Mouse (Mus musculus): Measurements from ENCODE around the gene Foxp1. TPM values are rescaled to one million over a fixed set of nuclear protein-coding genes. Genes with fewer than 3 reads are reported as not detected.

Gene Foxp1
- polyA plus RNA-seq, 2 experiments: 101 to 166 TPM

- Histone ChIP-seq H3K27me3 (ENCODE audit: control insufficient read depth, insufficient read depth, low read length) (no peaks in the 10 kb centered on the region), H3K4me2 (replicated peaks; ENCODE audit: low read depth, low read length, severe bottlenecking) (no peak overlapping the region), H3K27ac (replicated peaks; ENCODE audit: low read depth, low read length) (no peak overlapping the region), H3K4me3 (replicated peaks; ENCODE audit: low read length) (no peak overlapping the region), H3K4me1 (ENCODE audit: control insufficient read depth, insufficient read depth, low read length) (0 out of 2 replicates have a peak, but pooled peaks cover 3% of the 10 kb centered on the region), H3K9me3 (ENCODE audit: control insufficient read depth, low read length) (no peaks in the 10 kb centered on the region), H3K36me3 (ENCODE audit: control insufficient read depth, insufficient read depth, low read length) (no peaks in the 10 kb centered on the region), H3K9ac (ENCODE audit: low read depth, low read length, severe bottlenecking) (no peak overlapping the region)
- ATAC-seq (ENCODE audit: low FRiP score, low read depth) (no peak), DNase-seq (ENCODE audit: low spot score) (no peak)
- WGBS: 63% methylated on average over 3 of the region's 3 CpGs
- TF ChIP-seq POLR2A (IDR thresholded peaks at IDR 0.05; ENCODE audit: borderline replicate concordance, extremely low read depth, insufficient read depth, insufficient read length): no peak
Observed at GRCm38 (mm10) chr6:99285026-99285425, 237.5 kb downstream of the Foxp1 start.

GRCm38 (mm10) chr6:99284019-99284418 lies 238.5 kb downstream of the Foxp1 start:
- no peak overlapping the region for H3K4me2 ChIP-seq (replicated peaks; ENCODE audit: low read depth, low read length, severe bottlenecking)
- TF ChIP-seq POLR2A (IDR thresholded peaks at IDR 0.05; ENCODE audit: borderline replicate concordance, extremely low read depth, insufficient read depth, insufficient read length): no peak
- no peaks in the 10 kb centered on the region for H3K36me3 ChIP-seq (ENCODE audit: control insufficient read depth, insufficient read depth, low read length)
- 77% methylated on average over 4 of the region's 4 CpGs for WGBS
- no peak overlapping the region for H3K9ac ChIP-seq (ENCODE audit: low read depth, low read length, severe bottlenecking)
- H3K27me3 ChIP-seq (ENCODE audit: control insufficient read depth, insufficient read depth, low read length): no peaks in the 10 kb centered on the region
- 0 out of 2 replicates have a peak, but pooled peaks cover 3% of the 10 kb centered on the region for H3K4me1 ChIP-seq (ENCODE audit: control insufficient read depth, insufficient read depth, low read length)
- DNase-seq (ENCODE audit: low spot score): no peak
- no peaks in the 10 kb centered on the region for H3K9me3 ChIP-seq (ENCODE audit: control insufficient read depth, low read length)
- H3K27ac ChIP-seq (replicated peaks; ENCODE audit: low read depth, low read length): no peak overlapping the region
- ATAC-seq (ENCODE audit: low FRiP score, low read depth): no peak
- no peak overlapping the region for H3K4me3 ChIP-seq (replicated peaks; ENCODE audit: low read length)

GRCm38 (mm10) chr6:99282866-99283657 lies 239.5 kb downstream of the Foxp1 start:
- WGBS: 92% methylated on average over 15 of the region's 15 CpGs
- no peak overlapping the region for H3K4me3 ChIP-seq (replicated peaks; ENCODE audit: low read length)
- 0 out of 2 replicates have a peak, but pooled peaks cover 3% of the 10 kb centered on the region for H3K4me1 ChIP-seq (ENCODE audit: control insufficient read depth, insufficient read depth, low read length)
- no peaks in the 10 kb centered on the region for H3K27me3 ChIP-seq (ENCODE audit: control insufficient read depth, insufficient read depth, low read length)
- DNase-seq (ENCODE audit: low spot score) (no peak), ATAC-seq (ENCODE audit: low FRiP score, low read depth) (no peak)
- H3K4me2 ChIP-seq (replicated peaks; ENCODE audit: low read depth, low read length, severe bottlenecking): no peak overlapping the region
- TF ChIP-seq POLR2A (IDR thresholded peaks at IDR 0.05; ENCODE audit: borderline replicate concordance, extremely low read depth, insufficient read depth, insufficient read length): no peak
- no peaks in the 10 kb centered on the region for H3K36me3 ChIP-seq (ENCODE audit: control insufficient read depth, insufficient read depth, low read length)
- no peak overlapping the region for H3K27ac ChIP-seq (replicated peaks; ENCODE audit: low read depth, low read length)
- no peaks in the 10 kb centered on the region for H3K9me3 ChIP-seq (ENCODE audit: control insufficient read depth, low read length)
- H3K9ac ChIP-seq (ENCODE audit: low read depth, low read length, severe bottlenecking): no peak overlapping the region

- 89% methylated on average over 9 of the region's 9 CpGs for WGBS
- peaks cover 7% of the 10 kb centered on the region for H3K4me1 ChIP-seq (ENCODE audit: control insufficient read depth, insufficient read depth, low read length)
- ATAC-seq (ENCODE audit: low FRiP score, low read depth): no peak
Observed at GRCm38 (mm10) chr6:99281433-99281832, 241.1 kb downstream of the Foxp1 start.

GRCm38 (mm10) chr6:99280619-99281018 lies 241.9 kb downstream of the Foxp1 start:
- no peak for TF ChIP-seq POLR2A (IDR thresholded peaks at IDR 0.05; ENCODE audit: borderline replicate concordance, extremely low read depth, insufficient read depth, insufficient read length)
- no peak for ATAC-seq (ENCODE audit: low FRiP score, low read depth)
- H3K27ac ChIP-seq (replicated peaks; ENCODE audit: low read depth, low read length): no peak overlapping the region
- no peaks in the 10 kb centered on the region for H3K27me3 ChIP-seq (ENCODE audit: control insufficient read depth, insufficient read depth, low read length)
- H3K9me3 ChIP-seq (ENCODE audit: control insufficient read depth, low read length): no peaks in the 10 kb centered on the region
- no peak overlapping the region for H3K4me2 ChIP-seq (replicated peaks; ENCODE audit: low read depth, low read length, severe bottlenecking)
- no peak for DNase-seq (ENCODE audit: low spot score)
- peaks cover 15% of the 10 kb centered on the region for H3K4me1 ChIP-seq (ENCODE audit: control insufficient read depth, insufficient read depth, low read length)
- H3K4me3 ChIP-seq (replicated peaks; ENCODE audit: low read length): no peak overlapping the region
- 73% methylated on average over 5 of the region's 5 CpGs for WGBS
- H3K36me3 ChIP-seq (ENCODE audit: control insufficient read depth, insufficient read depth, low read length): no peaks in the 10 kb centered on the region
- no peak overlapping the region for H3K9ac ChIP-seq (ENCODE audit: low read depth, low read length, severe bottlenecking)

More at GRCm38 (mm10) chr6:99281433-99281832, 241.1 kb downstream of the Foxp1 start:
- no peak overlapping the region for H3K4me3 ChIP-seq (replicated peaks; ENCODE audit: low read length)
- no peaks in the 10 kb centered on the region for H3K27me3 ChIP-seq (ENCODE audit: control insufficient read depth, insufficient read depth, low read length)
- H3K27ac ChIP-seq (replicated peaks; ENCODE audit: low read depth, low read length): no peak overlapping the region
- no peak for TF ChIP-seq POLR2A (IDR thresholded peaks at IDR 0.05; ENCODE audit: borderline replicate concordance, extremely low read depth, insufficient read depth, insufficient read length)
- H3K9me3 ChIP-seq (ENCODE audit: control insufficient read depth, low read length): no peaks in the 10 kb centered on the region
- no peak overlapping the region for H3K9ac ChIP-seq (ENCODE audit: low read depth, low read length, severe bottlenecking)
- H3K36me3 ChIP-seq (ENCODE audit: control insufficient read depth, insufficient read depth, low read length): no peaks in the 10 kb centered on the region
- no peak overlapping the region for H3K4me2 ChIP-seq (replicated peaks; ENCODE audit: low read depth, low read length, severe bottlenecking)
- no peak for DNase-seq (ENCODE audit: low spot score)
